Mouse (Mus musculus) adrenal gland, adult 8-10 months (tissue): Measurements from ENCODE around the gene BC034090. TPM values are rescaled to one million over a fixed set of nuclear protein-coding genes. Genes with fewer than 3 reads are reported as not detected.
A peak's percentile ranks its signal among the peaks of the same experiment; 100 is the strongest.
"Not testable (repeated sequence)": the region's sequence is repeated elsewhere in the genome, so short reads cannot be mapped to it uniquely, and the experiment has no call there.

ENCODE experiments used
- DNase-seq: peaks from one replicate; pipeline ENCODE4 v3.0.0; 2022
- total RNA-seq, 4 experiments: library from RNA; stranded (reverse); gene quantifications; 2 replicates each; pipeline ENCODE4 v1.2.4; 2022

The BC034090 gene
- total RNA-seq, result 10 to 100 TPM; 28.2 to 60.1 (median 36.1) TPM

- DNase-seq, result no peak
Observed at GRCm38 (mm10) chr1:155243797-155244770, at the start of gene BC034090. Gene BC034090, minus strand, starts transcription at chr1:155244444.

GRCm38 (mm10) chr1:155293446-155293845, 49.2 kb upstream of the BC034090 start:
- DNase-seq, result no peak

GRCm38 (mm10) chr1:155289411-155289810, 45.2 kb upstream of the BC034090 start:
- DNase-seq, result no peak

- DNase-seq, result no peak
Observed at GRCm38 (mm10) chr1:155288033-155288432, 43.8 kb upstream of the BC034090 start.

- no peak for DNase-seq
Observed at GRCm38 (mm10) chr1:155283808-155284207, 39.6 kb upstream of the BC034090 start.

- DNase-seq, result peak; percentile 47
Observed at GRCm38 (mm10) chr1:155281003-155281793, 37.0 kb upstream of the BC034090 start.

GRCm38 (mm10) chr1:155280306-155280705, 36.1 kb upstream of the BC034090 start:
- DNase-seq, result no peak

GRCm38 (mm10) chr1:155276381-155277033, 32.3 kb upstream of the BC034090 start:
- no peak for DNase-seq

GRCm38 (mm10) chr1:155275793-155276192, 31.5 kb upstream of the BC034090 start:
- DNase-seq, result no peak

- no peak for DNase-seq
Observed at GRCm38 (mm10) chr1:155274976-155275375, 30.7 kb upstream of the BC034090 start.

GRCm38 (mm10) chr1:155272953-155273352, 28.7 kb upstream of the BC034090 start:
- DNase-seq, result no peak

- DNase-seq, result not testable (repeated sequence)
Observed at GRCm38 (mm10) chr1:155262496-155262895, 18.3 kb upstream of the BC034090 start.

- no peak for DNase-seq
Observed at GRCm38 (mm10) chr1:155254309-155254708, 10.1 kb upstream of the BC034090 start.

GRCm38 (mm10) chr1:155253126-155253525, 8.9 kb upstream of the BC034090 start:
- DNase-seq, result no peak

GRCm38 (mm10) chr1:155252631-155253121, 8.4 kb upstream of the BC034090 start:
- no peak for DNase-seq

GRCm38 (mm10) chr1:155251596-155251995, 7.4 kb upstream of the BC034090 start:
- DNase-seq, result no peak

- DNase-seq, result no peak
Observed at GRCm38 (mm10) chr1:155250531-155251135, 6.4 kb upstream of the BC034090 start.

- DNase-seq, result no peak
Observed at GRCm38 (mm10) chr1:155249896-155250295, 5.7 kb upstream of the BC034090 start.

- no peak for DNase-seq
Observed at GRCm38 (mm10) chr1:155248041-155248440, 3.8 kb upstream of the BC034090 start.

- no peak for DNase-seq
Observed at GRCm38 (mm10) chr1:155247441-155247840, 3.2 kb upstream of the BC034090 start.

GRCm38 (mm10) chr1:155245516-155245915, 1.3 kb upstream of the BC034090 start:
- DNase-seq, result no peak

- DNase-seq, result no peak
Observed at GRCm38 (mm10) chr1:155244771-155245211, 547 bp upstream of the BC034090 start.
